Mouse (Mus musculus): ENCODE measurements around the gene Prpf8.
A peak's percentile ranks its signal among the peaks of the same experiment; 100 is the strongest.

Gene Prpf8

DNA sequence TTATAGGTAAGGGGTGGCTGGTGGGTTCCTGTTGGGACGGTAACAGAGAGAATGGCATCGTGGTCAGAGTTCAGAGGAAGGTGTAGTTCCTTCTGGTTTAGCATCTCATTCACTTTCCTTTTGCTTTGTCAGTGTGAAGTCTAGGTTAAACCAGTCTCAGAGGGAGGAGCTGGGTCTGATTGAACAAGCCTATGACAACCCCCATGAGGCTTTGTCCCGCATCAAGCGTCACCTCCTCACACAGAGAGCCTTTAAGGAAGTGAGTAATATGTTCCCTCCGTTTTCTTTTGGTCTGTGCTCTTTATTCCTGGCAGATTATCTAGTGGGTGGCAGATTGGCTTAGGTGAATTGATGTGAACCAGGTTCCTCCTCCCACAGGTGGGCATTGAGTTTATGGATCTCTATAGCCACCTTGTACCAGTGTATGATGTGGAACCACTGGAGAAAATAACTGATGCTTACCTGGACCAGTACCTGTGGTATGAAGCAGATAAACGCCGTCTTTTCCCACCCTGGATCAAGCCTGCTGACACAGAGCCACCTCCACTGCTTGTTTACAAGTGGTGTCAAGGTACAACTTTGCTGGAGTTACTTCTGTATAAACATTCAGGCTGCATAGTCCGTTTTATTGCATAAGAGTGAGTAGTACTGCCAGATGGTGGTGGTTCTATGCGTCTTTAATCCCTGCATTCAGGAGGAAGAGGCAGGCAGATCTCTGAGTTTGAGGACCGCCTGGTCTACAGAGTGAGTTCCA, 7.9 kb downstream of the Prpf8 start:
- DNase-seq (ENCODE audit: low read depth, low spot score) = no peak

DNA sequence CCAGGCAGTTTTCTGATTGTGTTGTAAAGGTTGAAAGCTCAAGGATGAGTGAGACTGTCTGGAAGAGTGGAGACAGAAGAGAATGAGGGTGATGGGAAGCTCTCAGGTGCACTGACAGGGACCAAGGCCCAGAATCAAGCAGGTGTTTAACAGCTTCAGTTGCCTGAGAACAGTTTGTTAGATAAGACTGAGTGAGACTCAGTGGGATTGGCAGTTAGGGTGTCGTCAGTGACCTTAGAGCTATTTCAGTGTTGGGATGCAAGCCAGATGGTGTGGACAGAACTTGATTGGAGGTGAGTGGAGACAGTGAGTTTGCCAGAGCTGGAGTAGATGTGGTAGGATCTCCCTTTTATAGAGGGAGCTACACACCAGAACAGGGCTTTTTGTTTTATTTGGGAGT, 11.5 kb downstream of the Prpf8 start:
- DNase-seq (ENCODE audit: low read depth, low spot score) = no peak

DNA sequence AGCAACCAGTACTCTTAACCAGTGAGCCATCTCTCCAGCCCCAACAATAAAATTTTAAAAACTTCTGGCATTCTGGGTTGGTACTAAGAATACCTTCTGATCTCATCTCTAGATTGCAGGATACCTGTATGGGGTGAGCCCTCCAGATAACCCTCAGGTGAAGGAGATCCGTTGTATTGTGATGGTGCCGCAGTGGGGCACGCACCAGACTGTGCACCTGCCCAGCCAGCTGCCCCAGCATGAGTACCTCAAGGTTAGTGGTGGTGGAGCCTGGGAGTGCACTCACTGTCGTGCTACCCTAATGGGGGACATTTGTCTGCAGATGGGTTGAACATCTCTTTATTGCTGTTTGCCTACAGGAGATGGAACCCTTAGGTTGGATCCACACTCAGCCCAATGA, 21.5 kb downstream of the Prpf8 start:
- DNase-seq (ENCODE audit: low read depth, low spot score) = no peak

DNA sequence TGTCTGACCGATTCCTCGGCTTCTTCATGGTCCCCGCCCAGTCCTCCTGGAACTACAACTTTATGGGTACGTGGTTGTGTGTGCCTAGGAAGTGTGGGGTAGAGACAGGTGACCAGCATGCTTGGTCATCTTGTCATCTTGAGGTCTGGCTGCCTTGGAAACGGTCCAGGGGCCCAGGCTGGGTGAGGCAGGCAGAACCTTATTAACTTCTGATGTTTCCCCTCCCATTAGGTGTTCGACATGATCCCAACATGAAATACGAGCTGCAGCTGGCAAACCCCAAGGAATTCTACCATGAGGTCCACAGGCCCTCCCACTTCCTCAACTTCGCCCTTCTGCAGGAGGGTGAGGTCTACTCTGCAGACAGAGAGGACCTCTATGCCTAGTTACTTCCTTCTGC, 22.3 kb downstream of the Prpf8 start:
- DNase-seq (ENCODE audit: low read depth, low spot score) = no peak

DNA sequence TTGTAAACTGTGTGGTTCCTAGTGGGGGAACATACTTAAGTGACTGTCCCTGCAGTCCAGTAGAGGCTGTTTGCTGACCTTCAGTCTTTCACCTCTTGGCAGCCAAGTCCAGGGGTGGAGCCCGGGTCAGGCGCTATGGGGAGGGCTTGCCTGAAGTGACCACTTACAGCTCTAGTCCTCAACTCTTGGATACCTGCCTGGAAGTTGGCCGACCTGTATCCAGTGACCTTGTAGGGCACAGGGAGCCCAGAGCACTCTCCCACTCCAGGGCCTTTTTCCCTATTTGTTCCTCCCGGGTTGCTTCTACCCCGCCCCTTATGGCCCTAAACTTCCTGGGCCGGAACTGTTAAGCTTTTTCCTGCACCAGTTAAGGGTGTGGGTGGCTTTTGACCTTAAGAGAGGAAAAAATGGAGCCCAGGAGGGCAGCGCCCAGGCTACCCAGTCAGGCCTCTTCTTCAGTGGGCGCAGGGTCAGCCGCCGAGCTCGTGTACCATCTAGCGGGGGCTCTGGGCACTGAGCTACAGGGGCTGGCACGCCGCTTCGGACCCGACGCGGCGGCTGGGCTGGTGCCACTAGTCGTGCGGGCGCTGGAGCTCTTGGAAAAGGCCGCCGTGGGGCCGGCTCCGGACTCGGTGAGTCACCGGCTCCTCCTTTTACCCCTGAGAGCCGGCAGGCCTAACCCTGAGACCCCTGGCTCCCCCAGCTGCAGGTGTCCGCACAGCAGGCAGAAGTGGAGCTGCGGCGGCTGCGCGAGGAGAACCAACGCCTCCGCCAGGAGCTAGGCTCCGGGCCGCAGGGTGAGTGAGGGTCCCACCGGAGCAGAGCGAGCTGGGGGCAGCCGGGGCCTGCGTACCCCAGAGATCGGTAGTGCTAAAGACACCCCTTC, 23.4 kb downstream of the Prpf8 start, which contains the start of gene Rilp:
Rilp (plus strand) TSS at position 354 of the 886 bp plus-strand sequence.
- DNase-seq (ENCODE audit: low read depth, low spot score) = no peak

DNA sequence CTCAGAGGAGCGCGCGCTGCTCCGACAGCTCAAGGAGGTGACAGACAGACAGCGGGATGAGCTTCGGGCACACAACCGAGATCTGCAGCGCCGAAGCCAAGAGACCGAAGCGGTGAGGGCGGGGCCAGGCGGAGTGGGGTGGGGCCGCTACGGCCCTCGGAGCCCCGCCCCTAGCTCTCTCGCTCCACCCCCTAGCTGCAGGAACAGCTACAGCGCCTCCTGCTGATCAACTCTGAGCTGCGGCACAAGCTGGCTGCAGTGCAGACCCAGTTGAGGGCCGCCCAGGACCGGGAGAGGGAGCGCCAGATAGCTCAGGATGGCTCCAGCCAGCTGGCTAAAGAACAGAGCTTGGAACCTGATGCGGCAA, 24.0 kb downstream of the Prpf8 start:
- peak; percentile 92 for DNase-seq (ENCODE audit: low read depth, low spot score)

DNA sequence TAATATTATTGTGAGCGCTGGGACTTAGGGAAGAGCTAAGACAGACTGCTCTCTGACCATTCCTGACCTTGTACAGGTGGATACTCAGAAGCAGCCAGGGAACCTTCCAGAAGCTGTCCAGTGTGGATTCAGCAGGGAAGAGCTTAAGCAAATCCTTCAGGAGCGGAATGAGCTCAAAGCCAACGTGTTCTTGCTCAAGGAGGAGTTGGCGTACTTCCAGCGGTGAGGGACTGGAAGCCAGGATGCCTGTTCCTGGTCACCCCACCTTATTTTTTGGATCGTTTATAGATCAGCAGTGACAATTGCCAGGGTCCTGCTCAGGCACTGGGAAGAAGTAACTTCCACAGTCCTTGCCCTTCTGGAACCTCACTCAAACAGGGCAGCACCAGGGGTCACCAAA, 24.6 kb downstream of the Prpf8 start:
- DNase-seq (ENCODE audit: low read depth, low spot score) = no peak

DNA sequence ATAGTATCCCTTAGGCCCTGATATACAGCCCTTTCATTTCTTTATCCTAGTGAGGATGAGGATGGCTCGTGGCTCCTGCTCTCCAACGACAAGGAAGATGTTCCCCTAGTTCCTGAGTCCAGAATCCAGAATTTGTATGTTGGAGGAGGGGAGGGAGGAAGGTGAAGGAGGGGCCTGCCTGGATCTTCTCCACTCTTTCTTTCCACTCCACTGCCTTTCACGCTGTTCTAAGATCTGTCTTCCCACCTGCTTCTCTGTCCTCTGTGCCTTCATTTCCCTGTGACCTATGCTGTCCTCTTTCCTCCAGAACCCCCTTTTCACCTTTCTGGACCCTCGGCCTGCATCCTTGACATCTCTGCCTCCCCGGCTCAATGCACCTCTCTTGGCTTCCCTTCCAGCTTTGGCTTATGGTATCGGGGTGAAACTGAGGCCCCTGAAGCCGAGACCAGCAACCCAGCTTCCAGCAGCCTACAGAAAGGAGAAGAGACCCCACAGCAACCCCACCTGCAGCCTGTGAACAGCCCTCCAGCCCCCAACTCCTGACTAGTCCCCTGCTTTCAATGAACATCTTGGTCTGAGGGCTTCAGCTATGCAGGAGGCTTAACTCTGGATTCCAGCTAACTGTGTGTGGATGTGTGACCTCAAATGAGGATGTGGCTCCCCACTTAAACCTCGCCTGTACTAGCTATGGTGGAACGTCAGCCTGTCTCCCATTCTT, 25.8 kb downstream of the Prpf8 start:
- DNase-seq (ENCODE audit: low read depth, low spot score) = no peak

DNA sequence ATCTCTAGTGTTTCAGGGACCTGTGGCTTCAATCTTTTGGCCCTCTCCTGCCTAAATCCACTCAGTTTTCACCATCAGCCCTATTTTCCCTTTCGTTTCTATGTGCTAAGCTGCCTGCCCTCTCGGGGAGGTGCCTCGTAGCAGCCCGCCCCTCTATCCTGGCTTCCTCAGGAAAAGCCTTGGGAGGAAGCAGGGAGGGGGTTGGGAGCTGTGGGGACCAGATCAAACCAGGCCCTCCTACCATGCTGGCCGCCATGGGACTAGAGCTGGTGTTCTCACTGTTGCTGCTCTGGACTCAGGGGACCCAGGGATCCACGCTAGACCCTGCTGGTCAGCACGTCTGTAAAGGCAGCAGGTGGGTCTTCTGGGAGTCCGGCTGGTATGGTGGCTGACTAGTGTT, 26.7 kb downstream of the Prpf8 start, which contains the start of gene Scarf1:
Scarf1 (plus strand) TSS at position 205 of the 400 bp plus-strand sequence.
- no peak for DNase-seq (ENCODE audit: low read depth, low spot score)

DNA sequence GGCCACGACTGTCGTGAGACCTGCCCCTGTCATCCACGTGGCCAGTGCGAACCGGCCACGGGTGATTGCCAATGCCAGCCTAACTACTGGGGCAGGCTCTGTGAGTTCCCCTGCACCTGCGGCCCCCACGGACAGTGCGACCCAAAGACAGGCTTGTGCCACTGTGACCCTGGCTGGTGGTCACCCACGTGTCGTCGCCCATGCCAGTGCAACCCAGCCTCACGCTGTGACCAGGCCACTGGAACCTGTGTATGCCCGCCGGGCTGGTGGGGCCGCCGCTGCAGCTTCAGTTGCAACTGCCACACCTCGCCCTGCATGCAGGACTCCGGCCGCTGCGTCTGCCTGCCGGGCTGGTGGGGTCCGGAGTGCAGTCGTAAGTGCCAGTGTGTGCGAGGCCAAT, 28.6 kb downstream of the Prpf8 start:
- DNase-seq (ENCODE audit: low read depth, low spot score) = no peak

DNA sequence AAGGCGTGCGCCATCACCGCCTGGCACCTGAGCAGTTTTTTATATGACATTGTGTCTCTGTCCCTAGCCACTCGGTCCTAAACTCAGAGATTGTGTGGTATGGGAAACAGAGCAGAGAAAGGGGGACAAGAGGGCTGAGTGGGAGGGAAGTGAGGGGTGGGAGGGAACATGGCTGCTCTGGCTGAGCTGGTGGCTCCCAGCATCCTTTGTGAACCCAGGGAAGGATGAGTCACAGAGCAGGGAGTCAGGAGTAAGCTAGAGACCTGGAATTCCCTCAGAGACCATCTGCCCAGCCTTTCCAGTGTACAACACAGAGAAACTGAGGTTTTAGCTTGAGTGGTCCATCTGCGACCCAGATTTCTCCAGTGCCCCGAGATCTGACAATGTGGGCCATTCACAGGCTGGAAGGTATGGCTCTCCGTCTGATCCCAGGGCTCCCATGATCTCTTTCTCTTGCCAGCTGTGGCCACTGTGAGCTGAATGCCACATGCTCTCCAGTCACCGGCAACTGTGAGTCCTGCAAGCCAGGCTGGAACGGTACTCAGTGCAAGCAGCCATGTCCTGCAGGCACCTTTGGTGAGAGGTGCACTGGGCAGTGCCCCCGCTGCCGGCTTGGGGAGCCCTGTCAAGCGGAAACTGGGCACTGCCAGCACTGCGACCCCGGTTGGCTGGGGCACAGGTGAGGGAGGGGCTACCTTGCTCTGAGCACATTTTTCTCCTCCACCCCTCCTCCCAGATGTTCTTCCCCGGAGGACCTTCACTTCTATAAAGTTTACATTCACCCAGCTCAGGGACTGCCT, 33.4 kb downstream of the Prpf8 start:
- DNase-seq (ENCODE audit: low read depth, low spot score) = no peak

DNA sequence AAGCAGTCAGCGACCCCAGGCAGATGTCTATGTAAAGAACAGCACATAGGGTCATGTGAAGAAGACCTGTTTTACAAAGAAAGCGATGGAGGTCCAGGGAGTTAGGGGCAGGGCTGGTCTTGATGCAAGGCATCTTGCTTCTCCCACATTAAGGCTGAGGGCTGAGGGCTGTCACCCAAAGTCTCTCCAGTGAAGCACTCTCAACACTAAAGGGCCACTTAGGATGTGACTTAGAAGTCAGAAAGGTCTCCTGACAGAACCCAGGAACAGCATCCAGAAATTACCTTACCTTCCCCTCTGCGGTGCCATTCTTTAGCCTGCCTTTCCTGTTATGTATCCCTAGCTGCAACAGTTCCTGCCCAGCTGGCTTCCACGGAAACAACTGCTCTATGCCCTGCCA, 35.0 kb downstream of the Prpf8 start:
- no peak for DNase-seq (ENCODE audit: low read depth, low spot score)

DNA sequence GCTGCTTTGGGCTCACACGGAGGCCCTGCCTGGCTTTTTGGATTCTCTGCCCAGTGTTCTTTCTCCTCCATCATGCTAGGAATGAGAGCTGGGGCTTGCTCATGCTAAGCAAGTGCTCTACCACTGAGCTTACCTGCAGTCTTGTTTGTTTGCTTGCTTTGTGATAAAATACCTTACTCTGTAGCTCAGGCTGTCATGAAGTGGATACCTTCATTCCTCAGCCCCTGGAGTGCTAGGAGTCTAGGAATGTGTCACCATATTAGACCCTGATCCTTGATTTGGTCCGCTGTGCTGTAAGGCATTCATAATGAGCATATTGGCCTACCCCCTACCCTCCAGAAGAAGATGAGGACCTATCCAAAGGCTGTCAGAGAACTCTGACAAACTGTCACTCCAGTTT, 36.2 kb downstream of the Prpf8 start:
- no peak for DNase-seq (ENCODE audit: low read depth, low spot score)

DNA sequence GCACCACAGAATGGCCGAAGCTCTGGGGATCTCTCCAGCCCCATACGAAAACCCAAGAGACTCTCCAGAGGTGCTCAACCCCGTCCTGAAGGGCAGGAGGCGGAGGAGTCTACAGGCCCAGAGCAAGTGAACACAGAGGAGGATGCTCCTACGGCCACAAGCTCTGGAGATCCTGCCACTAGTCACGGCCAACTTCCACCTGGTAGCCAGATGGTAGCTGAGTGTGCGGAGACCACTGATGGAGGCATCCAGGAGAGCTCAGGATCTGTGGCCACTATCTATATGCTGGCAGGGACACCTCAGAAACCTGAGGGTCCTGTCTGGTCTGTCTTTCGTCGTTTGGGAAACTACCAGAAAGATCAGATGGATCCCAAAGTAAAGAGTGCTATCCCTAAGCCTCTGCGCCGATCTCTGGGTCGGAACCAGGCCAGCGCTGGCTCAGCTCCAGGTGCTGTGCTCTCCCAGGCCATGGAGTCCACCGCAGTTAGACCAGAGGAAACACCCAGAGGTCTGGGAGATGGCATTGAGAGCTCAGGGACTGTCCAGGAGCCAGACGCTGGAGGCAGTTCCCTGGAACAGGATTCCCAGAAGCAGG, 39.0 kb downstream of the Prpf8 start:
- no peak for DNase-seq (ENCODE audit: low read depth, low spot score)

DNA sequence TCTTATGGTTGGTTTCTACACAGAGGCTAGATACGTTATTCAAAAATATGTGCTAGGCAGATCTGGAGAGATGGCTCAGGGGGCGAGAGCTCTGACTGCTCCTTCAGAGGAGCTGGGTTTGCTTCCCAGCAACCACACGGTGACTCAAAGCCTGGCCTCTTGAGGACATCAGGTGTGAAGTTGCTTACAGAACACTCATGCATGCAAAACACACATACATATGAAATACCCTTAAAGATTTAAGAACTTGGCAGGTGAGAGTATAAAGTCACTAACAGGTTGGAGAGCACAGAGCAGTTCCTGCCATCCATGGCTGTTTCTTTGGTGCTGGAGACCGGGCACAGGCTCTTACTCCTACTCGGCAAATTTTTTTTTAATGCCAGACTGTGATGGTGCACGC, 40.3 kb downstream of the Prpf8 start:
- no peak for DNase-seq (ENCODE audit: low read depth, low spot score)

DNA sequence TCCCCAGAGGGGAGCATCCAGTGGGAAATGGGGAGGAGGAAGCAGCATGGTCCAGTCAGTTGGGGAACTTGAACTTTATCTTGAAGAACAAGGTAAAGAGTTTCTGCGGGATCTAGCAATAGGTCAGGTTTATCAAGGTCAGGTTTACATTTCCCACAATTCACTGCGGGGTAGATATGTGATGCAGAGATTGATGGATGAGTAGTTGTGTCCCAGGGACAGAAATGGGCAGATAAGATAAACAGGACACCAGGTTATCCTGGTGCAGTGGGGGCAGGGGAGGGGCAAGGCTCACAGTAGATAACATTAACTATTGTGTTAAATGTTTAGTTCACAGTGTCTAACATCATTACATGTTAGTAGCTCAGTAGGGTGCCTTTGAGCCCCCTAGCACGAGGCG, 43.2 kb downstream of the Prpf8 start:
- no peak for DNase-seq (ENCODE audit: low read depth, low spot score)

DNA sequence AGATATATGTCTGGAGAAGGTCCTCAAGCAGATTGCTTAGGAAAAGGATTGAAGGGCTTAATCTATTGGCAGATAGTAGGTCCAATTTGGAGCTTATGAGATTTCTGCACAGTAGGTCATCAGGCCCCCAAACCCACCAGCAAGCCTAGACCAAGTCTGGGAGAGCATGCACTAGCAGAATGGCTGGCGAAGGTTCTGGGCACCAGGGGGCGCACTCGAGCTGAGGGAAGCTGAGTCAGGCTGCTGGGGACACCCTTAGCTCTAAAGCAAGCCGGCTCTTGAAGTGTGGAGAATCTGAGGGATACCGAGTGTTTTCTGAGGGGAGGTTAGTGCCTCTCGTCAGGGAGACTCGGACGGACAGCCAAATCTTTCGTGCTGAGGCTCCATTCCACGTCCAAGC, 43.7 kb downstream of the Prpf8 start:
- peak; percentile 87 for DNase-seq (ENCODE audit: low read depth, low spot score)

DNA sequence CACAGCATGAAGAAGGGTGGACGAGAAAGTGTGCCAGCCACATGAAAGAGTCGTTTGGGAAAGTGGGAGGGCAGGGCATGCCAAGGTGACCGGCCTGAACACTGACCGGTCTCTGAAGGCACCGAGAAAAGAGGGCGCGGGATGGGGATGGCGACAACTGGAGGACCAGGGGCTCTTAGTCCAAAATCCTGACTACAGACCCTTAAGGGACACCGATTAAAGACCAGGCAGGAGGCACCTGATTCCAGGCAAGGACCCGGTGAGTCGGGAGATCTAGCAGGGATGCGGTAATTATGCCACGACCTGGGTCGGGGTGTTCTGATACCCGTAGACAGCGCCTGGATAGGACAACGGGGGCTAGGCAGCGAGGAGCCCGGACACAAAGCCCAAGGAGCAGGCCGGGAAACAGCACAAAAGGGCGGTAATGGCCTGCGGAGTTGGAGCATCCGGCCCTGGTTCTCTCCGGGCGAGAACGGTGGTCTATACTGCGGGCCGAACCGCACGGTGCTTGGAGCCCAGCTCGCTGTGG, 44.3 kb downstream of the Prpf8 start:
- no peak for DNase-seq (ENCODE audit: low read depth, low spot score)

DNA sequence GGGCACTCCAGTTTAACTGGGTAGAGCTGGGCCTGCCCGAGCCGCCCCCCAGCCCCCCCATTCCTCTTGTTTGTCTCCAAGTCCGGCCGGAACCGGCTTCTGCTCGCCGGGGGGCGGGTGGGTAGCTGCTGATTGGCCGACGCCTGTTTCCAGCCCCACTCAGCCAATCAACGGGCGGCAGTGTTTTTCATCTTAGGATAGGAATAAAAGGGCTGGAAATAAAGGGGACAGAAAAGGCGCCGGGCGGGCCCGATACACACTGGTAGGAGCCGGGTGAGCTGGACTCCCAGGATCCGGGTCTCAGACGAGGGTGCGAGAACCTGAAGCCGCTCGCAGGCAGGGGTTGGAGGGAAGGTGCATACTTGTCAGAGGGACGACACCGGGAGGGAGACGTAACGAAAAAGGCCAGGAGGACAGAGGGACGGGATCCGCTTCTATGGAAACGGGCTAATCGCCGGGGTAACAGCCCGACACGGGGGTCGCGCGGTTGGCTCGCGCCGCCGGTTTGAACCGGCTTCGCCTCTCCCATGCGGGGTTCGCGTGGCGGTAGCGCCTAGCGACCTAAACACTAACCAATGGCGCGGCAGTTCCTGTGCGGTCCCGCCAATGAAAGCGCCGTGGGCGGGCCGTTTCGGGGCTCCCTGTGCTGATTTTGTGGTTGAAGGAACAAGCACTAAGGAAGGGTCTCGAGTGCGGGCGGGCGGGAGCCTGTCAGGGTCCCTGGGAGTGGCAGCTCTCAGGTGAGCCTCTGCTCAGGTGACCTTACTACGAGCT, 45.0 kb downstream of the Prpf8 start, which contains the start of gene Slc43a2:
Slc43a2 (plus strand) TSS at position 226 of the 774 bp plus-strand sequence.
- DNase-seq (ENCODE audit: low read depth, low spot score) = peak; percentile 92
